Mouse (Mus musculus): Measurements from ENCODE around the gene Trpc4ap.
"Not testable (repeated sequence)": the region's sequence is repeated elsewhere in the genome, so short reads cannot be mapped to it uniquely, and the experiment has no call there.

DNA sequence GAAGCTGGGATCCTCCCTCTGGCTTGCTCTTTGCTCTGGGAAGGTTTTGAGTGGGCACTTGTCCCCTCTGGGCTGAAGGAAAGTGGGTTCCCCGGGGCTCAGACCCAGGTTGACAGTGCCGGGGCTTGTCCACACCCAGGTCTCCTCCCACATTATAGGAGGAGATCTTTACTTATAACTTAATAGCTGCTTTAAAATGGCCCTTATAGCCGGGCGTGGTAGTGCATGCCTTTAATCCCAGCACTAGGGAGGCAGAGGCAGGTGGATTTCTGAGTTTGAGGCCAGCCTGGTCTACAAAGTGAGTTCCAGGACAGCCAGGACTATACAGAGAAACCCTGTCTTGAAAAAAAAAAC lies 87.0 kb downstream of the Trpc4ap start:
- TF ChIP-seq USF1 (IDR thresholded peaks at IDR 0.05; ENCODE audit: low read depth, low read length); CTCF (IDR thresholded peaks at IDR 0.05 in 2 of 3, conservative IDR thresholded peaks at IDR 0.05 in 1 of 3; ENCODE audit: control insufficient read depth in 1 of 3, insufficient read depth in 1 of 3, low read depth in 2 of 3, low read length in 3 of 3, poor library complexity in 1 of 3, severe bottlenecking in 1 of 3); TCF12 (IDR thresholded peaks at IDR 0.05; ENCODE audit: low read depth, low read length); MYC (IDR thresholded peaks at IDR 0.05; ENCODE audit: low read depth, low read length); POLR2A (IDR thresholded peaks at IDR 0.05; ENCODE audit: control insufficient read depth in 1 of 2, insufficient read depth in 1 of 2, low read depth in 1 of 2, low read length in 2 of 2, poor library complexity in 1 of 2); POLR2AphosphoS5 (IDR thresholded peaks at IDR 0.05; ENCODE audit: borderline replicate concordance, low read depth, low read length); RCOR1 (IDR thresholded peaks at IDR 0.05; ENCODE audit: low read depth, low read length): not testable (repeated sequence)
